Mouse (Mus musculus): ENCODE results near the gene Ankrd49. TPM values are rescaled to one million over a fixed set of nuclear protein-coding genes. Genes with fewer than 3 reads are reported as not detected.

Gene Ankrd49
- polyA plus RNA-seq, 1 experiment from 2014 or later = 43.4 TPM

DNA sequence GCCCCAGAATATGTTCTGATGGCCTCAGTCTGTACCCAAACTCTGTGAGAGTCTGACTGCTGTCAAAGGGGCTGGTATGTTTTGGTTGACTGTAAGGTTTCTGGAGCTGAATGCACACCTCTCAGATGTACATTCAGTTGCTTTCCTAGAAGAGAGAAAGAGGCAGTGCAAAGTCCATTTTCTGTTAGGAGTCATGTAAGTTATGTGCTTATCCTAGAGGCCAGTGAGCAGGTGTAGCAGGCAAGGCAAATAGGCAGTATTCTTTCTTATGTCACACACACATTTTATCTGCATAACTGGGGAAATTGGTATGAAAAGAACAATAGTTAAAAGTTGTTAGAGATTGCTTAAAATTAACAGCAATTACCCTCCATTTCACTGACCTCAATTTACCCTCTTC lies 30.7 kb downstream of the Ankrd49 start:
- Histone ChIP-seq H3K9ac (ENCODE audit: low read depth, low read length) (no peak overlapping the region), H3K4me1 (ENCODE audit: control insufficient read depth, insufficient read depth, low read length) (peaks cover 15% of the 10 kb centered on the region), H3K9me3 (ENCODE audit: control insufficient read depth, low read length) (no peaks in the 10 kb centered on the region), H3K4me2 (ENCODE audit: low read depth, low read length) (no peak overlapping the region), H3K27me3 (replicated peaks; ENCODE audit: control insufficient read depth, insufficient read depth, low read length) (no peaks in the 10 kb centered on the region), H3K4me3 (ENCODE audit: low read length) (no peak overlapping the region), H3K36me3 (ENCODE audit: control insufficient read depth, insufficient read depth, low read length) (no peaks in the 10 kb centered on the region), H3K27ac (ENCODE audit: low read length) (0 out of 2 replicates have a peak overlapping the region, but pooled peaks have one; percentile 4)
- ATAC-seq = peak; percentile 55

DNA sequence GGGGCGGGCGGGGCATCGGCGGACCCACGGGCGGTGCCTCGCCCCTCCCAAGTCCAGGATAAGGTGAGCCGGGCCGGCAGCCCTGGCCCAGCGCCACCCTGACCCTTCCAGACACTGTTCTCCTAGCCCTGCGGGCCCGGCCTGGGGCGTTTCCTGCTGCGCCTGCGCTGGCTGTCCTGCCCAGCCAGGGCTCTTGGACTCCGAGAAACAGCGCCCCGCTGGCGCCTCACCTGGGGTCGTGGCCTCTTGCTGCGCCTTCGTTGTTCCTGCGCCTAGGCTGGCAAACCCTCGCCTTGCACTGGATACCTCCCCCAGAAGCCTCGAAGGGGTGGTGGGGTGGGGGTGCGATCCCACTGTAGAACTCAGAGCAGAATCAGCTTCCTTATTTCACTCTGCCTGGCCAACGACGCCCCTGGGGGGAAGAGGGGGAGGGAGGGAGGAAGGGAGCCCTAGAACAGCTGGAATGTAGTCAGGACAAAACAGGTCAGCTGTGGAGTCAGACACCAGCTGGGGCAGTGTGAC lies 32.6 kb downstream of the Ankrd49 start, which contains the start of gene Fut4:
Gene Fut4, minus strand, starts transcription at position 393 of the 522 bp plus-strand sequence.
- Histone ChIP-seq H3K9me3 (ENCODE audit: control insufficient read depth, low read length) (no peaks in the 10 kb centered on the region), H3K4me3 (ENCODE audit: low read length) (peak within 1 kb of the TSS; percentile 64), H3K27ac (ENCODE audit: low read length) (peak within 1 kb of the TSS; percentile 47; the same call in 1 of the 2 replicates), H3K27me3 (replicated peaks; ENCODE audit: control insufficient read depth, insufficient read depth, low read length) (no peaks in the 10 kb centered on the region), H3K9ac (ENCODE audit: low read depth, low read length) (peak within 1 kb of the TSS; percentile 76), H3K4me1 (ENCODE audit: control insufficient read depth, insufficient read depth, low read length) (peaks cover 15% of the 10 kb centered on the region), H3K36me3 (ENCODE audit: control insufficient read depth, insufficient read depth, low read length) (no peaks in the 10 kb centered on the region), H3K4me2 (ENCODE audit: low read depth, low read length) (peak within 1 kb of the TSS; percentile 97)
- ATAC-seq = peak; percentile 86
- WGBS = 1% methylated on average over 28 of the region's 28 CpGs

DNA sequence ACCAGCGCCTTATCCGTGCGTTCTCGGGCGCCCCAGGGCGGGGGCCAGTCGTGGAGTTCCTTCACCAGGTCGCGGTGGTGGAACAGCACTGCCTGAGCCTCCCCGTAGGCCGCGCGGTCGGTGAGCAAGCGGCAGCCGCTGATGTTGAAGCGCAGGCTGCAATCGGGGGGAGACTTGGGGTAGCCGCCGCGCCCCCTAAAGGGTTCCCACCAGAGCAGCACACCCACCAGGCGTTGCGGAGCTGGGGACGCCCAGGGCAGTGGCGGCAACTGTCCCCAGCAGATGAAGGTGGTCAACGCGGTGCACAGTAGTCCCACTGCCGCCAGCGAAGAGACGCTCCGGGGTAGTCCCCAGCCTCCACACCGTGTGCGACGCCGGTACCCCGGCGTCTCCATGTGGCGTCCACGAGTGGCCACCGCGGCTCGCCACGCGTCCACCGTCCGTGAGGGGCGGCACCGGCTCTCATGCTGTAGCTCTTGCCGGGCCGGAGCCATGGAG lies 33.1 kb downstream of the Ankrd49 start:
- ATAC-seq = peak; percentile 73

DNA sequence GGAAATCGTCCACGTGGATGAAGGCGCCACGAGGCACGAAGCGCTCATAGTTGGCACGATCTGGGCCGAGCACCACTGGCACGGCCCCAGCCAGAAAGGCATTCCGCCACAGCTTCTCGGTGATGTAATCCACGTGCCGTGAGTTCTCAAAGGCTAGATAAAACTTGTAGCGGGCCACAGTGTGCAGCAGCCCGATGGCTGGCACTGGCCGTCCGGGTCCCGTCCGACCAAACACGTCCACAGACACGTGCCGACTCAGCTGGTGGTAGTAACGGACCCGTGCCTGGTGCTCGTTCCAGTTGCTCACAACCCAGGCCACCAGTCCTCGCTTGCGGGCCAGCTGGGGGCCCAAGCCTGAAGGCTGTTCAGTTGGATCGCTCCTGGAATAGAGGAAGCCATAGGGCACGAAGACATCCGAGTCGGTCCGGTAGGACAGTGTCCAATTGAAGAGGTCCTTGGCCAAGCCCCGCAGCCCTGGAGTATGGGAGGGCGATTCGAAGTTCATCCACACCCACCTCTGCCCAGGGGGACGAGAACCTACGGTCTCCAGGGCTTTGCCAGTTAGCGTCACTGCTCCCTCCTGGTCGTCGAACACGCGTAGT lies 33.7 kb downstream of the Ankrd49 start:
- no peaks in the 10 kb centered on the region for H3K27me3 ChIP-seq (replicated peaks; ENCODE audit: control insufficient read depth, insufficient read depth, low read length)
- 59% methylated on average over 42 of the region's 42 CpGs for WGBS
- no peaks in the 10 kb centered on the region for H3K9me3 ChIP-seq (ENCODE audit: control insufficient read depth, low read length)
- peak overlapping the region; percentile 97 for H3K4me2 ChIP-seq (ENCODE audit: low read depth, low read length)
- no peak overlapping the region for H3K27ac ChIP-seq (ENCODE audit: low read length)
- H3K4me3 ChIP-seq (ENCODE audit: low read length) = peak overlapping the region; percentile 64
- H3K36me3 ChIP-seq (ENCODE audit: control insufficient read depth, insufficient read depth, low read length) = no peaks in the 10 kb centered on the region
- peak overlapping the region; percentile 76 for H3K9ac ChIP-seq (ENCODE audit: low read depth, low read length)
- ATAC-seq = no peak; the same call in none of the 2 replicates
- H3K4me1 ChIP-seq (ENCODE audit: control insufficient read depth, insufficient read depth, low read length) = peaks cover 18% of the 10 kb centered on the region

More for the DNA sequence above, 33.1 kb downstream of the Ankrd49 start:
- 0 out of 2 replicates have a peak overlapping the region, but pooled peaks have one; percentile 47 for H3K27ac ChIP-seq (ENCODE audit: low read length)
- peak overlapping the region; percentile 76 for H3K9ac ChIP-seq (ENCODE audit: low read depth, low read length)
- H3K4me2 ChIP-seq (ENCODE audit: low read depth, low read length) = peak overlapping the region; percentile 97
- peaks cover 15% of the 10 kb centered on the region for H3K4me1 ChIP-seq (ENCODE audit: control insufficient read depth, insufficient read depth, low read length)
- H3K4me3 ChIP-seq (ENCODE audit: low read length) = peak overlapping the region; percentile 64
- WGBS = under 1% methylated on average over 50 of the region's 50 CpGs
- H3K27me3 ChIP-seq (replicated peaks; ENCODE audit: control insufficient read depth, insufficient read depth, low read length) = no peaks in the 10 kb centered on the region
- no peaks in the 10 kb centered on the region for H3K36me3 ChIP-seq (ENCODE audit: control insufficient read depth, insufficient read depth, low read length)
- H3K9me3 ChIP-seq (ENCODE audit: control insufficient read depth, low read length) = no peaks in the 10 kb centered on the region

DNA sequence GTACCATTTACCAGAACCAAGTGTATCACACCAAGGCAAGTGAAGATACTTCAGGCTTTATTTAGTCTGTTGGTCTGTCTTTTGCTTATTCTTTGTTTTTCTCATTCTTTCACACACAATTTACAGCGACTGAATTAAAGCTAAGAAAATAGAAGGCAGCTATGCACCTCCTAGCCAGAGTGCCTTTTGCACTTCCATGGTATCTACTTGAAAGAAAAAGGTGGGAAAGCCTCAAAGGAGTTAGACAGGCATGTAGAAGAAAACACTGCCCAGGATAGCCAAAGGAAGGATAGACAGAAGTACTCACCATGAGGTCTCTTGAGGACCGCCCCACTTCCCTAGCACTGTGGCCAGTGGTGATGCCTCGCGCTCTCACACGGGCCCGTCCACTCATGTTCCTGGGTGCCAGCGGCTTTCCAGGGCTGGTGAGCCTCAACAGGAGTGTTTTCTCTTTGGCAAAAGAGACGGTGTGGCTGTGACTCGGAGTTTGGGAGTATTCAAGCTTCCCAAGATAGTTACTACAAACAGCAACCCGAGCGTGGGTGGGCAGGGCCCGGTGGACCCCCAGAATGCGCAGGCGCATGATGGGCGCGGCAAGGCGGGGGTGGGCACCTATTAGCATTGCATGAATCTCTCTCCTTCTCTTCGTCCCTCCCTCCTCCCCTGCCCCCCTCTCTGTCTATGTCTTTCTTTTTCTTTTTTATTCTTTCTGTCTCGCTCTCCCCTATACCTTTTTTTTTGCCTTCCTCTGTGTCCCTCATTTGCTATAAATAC lies 44.3 kb downstream of the Ankrd49 start, which contains the start of gene Piwil4:
Gene Piwil4, minus strand, starts transcription at position 583 of the 774 bp plus-strand sequence.
- 86% methylated on average over 19 of the region's 19 CpGs for WGBS
- Histone ChIP-seq H3K4me2 (ENCODE audit: low read depth, low read length) (no peak within 1 kb of the TSS), H3K4me3 (ENCODE audit: low read length) (no peak within 1 kb of the TSS), H3K4me1 (ENCODE audit: control insufficient read depth, insufficient read depth, low read length) (0 out of 2 replicates have a peak, but pooled peaks cover 7% of the 10 kb centered on the region), H3K9ac (ENCODE audit: low read depth, low read length) (no peak within 1 kb of the TSS), H3K27me3 (replicated peaks; ENCODE audit: control insufficient read depth, insufficient read depth, low read length) (no peaks in the 10 kb centered on the region), H3K36me3 (ENCODE audit: control insufficient read depth, insufficient read depth, low read length) (no peaks in the 10 kb centered on the region), H3K27ac (ENCODE audit: low read length) (no peak within 1 kb of the TSS), H3K9me3 (ENCODE audit: control insufficient read depth, low read length) (no peaks in the 10 kb centered on the region)
- no peak for ATAC-seq

DNA sequence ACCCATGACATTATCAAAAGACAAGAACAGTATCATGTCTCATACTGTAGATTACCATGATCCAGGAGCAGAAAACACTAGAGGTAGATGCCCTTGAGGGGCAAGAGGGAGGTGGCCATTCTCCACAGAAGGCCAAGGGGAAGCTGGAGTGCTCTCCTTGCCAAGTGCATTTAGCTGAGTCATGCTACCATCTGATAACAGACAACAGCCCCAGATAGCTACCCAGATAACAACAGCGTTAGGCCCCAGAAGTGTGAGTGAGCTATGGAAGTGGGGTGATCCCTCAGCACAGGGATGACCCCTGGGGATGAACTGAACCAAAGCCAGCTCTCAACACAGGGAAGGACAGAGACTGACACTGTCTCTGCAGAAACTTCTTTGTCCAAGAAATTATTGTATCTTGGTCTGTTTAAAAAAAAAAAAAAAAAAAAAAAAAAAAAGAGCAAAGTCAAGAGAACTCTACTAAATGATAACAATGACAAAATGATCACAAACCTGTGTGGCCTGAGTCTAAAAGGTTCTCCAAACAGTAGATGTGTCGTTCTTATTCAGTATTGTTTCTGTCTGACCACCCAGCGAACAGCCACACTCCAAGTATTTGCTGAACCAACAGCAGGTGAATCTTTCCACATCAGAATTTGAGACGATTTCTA lies 45.0 kb downstream of the Ankrd49 start:
- 71% methylated on average over 4 of the region's 4 CpGs for WGBS
- H3K4me1 ChIP-seq (ENCODE audit: control insufficient read depth, insufficient read depth, low read length) = 0 out of 2 replicates have a peak, but pooled peaks cover 4% of the 10 kb centered on the region
- H3K36me3 ChIP-seq (ENCODE audit: control insufficient read depth, insufficient read depth, low read length) = no peaks in the 10 kb centered on the region
- H3K9ac ChIP-seq (ENCODE audit: low read depth, low read length) = no peak overlapping the region
- H3K4me3 ChIP-seq (ENCODE audit: low read length) = no peak overlapping the region
- no peak for ATAC-seq
- H3K27me3 ChIP-seq (replicated peaks; ENCODE audit: control insufficient read depth, insufficient read depth, low read length) = no peaks in the 10 kb centered on the region
- H3K27ac ChIP-seq (ENCODE audit: low read length) = no peak overlapping the region
- no peaks in the 10 kb centered on the region for H3K9me3 ChIP-seq (ENCODE audit: control insufficient read depth, low read length)
- H3K4me2 ChIP-seq (ENCODE audit: low read depth, low read length) = no peak overlapping the region

DNA sequence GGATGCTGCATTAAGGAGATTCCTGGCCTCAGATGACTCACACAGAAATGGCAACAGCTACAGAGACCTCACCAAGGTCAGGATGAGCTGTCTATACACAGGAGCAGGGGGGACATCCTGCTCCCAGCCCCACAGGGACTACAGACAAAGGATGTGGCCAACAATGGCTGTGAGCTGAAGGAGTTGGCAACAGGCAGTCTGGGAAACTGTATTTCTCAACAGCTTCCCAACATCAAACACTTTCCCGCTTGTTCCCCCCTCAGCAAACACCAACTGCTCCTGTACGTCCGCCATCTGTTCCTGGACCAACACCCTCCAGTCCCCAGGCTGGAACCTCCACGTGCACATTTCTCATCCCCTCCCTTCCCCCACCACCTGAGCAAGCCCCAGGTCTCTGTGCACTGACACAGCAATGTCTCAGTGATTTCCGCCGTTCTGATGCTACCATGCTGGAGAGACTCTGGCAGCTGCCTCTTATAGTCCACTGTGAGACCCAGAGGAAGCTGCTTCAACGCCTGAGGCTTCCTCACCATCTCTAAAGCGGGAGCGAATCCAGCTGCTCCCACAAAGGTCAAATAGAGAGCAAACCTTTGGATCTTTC lies 53.6 kb downstream of the Ankrd49 start:
- H3K27me3 ChIP-seq (replicated peaks; ENCODE audit: control insufficient read depth, insufficient read depth, low read length) = no peaks in the 10 kb centered on the region
- no peaks in the 10 kb centered on the region for H3K9me3 ChIP-seq (ENCODE audit: control insufficient read depth, low read length)
- peak; percentile 66 for ATAC-seq
- WGBS = 31% methylated on average over 9 of the region's 9 CpGs
- no peak overlapping the region for H3K27ac ChIP-seq (ENCODE audit: low read length)
- H3K36me3 ChIP-seq (ENCODE audit: control insufficient read depth, insufficient read depth, low read length) = no peaks in the 10 kb centered on the region
- H3K4me1 ChIP-seq (ENCODE audit: control insufficient read depth, insufficient read depth, low read length) = 0 out of 2 replicates have a peak, but pooled peaks cover 3% of the 10 kb centered on the region
- no peak overlapping the region for H3K4me2 ChIP-seq (ENCODE audit: low read depth, low read length)
- no peak overlapping the region for H3K9ac ChIP-seq (ENCODE audit: low read depth, low read length)
- no peak overlapping the region for H3K4me3 ChIP-seq (ENCODE audit: low read length)
